Mouse (Mus musculus): ENCODE results near the gene Gm12216.

- TF ChIP-seq POLR2A (IDR thresholded peaks at IDR 0.05; ENCODE audit: insufficient read depth, low read depth, low read length): peak; percentile 19; the same call in 1 of the 2 replicates
- TF ChIP-seq CTCF (IDR thresholded peaks at IDR 0.05): no peak
- peak; percentile 86; the same call in 1 of the 2 replicates for TF ChIP-seq EP300 (IDR thresholded peaks at IDR 0.05; ENCODE audit: insufficient read depth, low read depth, low read length)
These were observed 62.5 kb downstream of the Gm12216 start for GRCm38 (mm10) chr11:53796409-53797151.
